Mouse (Mus musculus): Measurements from ENCODE around the gene Lgi1. TPM values are rescaled to one million over a fixed set of nuclear protein-coding genes. Genes with fewer than 3 reads are reported as not detected.

Lgi1 gene
- polyA plus RNA-seq, 1 experiment from 2014 or later: not detected

DNA sequence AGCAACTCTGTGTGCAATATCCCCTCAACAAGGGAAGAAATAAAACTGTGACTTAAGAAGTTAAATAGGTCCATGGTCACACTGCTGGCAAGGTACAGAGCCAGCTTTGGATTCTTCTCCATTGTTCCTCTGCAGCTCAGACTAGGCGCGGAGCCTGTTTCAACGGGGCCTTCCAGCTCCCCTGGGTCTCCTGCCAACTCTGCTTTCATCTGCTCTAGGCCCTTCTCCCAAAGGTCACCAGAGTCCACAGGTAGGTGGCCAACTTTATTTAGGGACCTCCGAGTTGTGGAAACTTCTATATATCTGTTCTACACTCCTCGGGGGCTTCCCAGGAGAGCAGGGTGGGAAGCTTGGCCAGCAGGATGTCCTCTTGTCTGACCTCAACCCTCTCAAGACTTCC is 3.0 kb upstream of the Lgi1 start:
- DNase-seq (ENCODE audit: low spot score): no peak

DNA sequence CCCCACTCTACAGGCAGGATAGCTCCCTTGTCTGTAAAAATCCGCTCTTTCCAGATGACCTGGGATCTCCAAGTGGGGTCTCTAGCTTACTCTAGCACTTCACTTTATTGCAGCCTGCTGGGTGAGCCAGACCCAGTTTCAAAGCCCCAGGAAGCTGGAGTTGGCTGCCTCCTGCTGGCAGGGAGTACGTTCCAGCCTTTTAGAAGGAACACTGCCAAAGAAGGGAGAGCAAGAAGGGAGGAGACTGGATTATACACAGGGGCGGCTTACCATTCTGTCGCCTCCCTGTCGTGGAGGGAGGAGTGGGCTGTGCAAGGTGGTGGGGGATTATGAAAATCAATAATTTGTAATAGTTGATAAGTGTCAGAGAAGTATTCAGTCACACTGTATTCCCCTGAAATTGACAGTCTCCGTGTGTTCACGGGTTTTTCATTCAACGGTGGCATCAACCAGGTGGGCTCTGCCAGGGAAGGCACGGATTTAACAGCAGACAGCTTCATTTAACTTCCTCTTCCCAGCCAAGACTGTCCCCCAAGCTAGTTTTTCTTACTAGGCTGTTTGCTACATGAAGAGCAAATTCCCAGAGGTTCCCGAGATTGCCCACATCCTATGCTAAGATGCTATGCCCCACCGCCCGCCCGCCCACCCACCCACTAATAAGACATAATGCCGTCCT is 369 bp upstream of the Lgi1 start:
- no peak for DNase-seq (ENCODE audit: low spot score)

DNA sequence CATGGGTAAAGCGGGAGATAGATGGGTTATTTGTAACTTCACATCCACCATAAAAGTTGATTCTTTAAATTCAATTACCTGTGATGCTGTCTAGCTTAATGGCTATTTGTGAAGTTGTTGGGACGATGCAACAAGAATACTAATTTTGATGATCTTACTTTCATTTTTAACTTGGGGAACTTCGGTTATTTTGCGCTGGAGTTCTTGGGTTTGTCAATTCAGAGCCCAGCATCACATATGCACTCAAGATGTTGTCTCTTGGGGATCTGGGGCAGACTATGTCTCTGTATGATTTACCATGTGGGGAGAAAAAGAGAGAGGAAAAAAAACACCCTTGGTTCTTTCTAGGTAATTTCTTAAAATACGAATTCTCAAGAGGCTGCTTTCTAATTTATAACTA is 1.4 kb downstream of the Lgi1 start:
- DNase-seq (ENCODE audit: low spot score): no peak

DNA sequence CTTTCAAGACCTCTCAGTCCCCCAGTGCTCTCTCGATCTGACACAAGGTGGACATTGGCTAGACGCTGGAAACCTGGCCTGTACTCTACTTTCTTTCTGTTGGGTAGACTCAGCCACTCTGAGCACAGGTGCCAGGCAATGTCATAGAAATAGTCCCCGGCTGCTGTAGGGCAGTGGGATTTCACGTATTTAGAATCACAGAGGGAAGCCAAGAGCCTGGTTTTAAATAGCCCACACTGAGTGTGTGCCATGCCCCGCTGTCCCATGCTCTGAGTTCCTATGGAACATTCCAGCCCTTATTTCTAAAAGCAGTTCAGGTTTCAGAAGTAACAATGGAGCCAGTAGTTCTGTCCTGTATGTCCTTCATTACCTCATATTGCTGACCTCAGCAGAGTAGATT is 3.1 kb downstream of the Lgi1 start:
- no peak for DNase-seq (ENCODE audit: low spot score)

DNA sequence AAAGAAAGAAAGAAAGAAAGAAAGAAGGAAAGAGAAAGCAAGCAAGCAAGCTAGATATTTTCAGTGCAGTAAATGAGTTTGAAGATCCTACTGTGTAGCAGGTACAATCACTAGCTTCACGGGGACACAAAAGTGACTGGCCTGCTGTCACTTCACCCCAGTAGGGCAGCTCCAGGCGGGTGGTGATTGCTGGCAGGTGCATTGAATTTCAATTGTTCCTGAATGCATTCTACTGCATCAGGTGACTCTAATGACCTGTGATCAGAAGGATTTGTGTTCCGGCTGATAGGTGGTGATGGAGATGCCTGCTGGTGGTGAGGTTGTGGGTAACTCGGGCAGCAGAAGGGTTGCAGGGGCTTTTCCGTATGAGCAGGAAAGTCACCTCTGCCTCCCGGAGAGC is 6.7 kb downstream of the Lgi1 start:
- no peak for DNase-seq (ENCODE audit: low spot score)

DNA sequence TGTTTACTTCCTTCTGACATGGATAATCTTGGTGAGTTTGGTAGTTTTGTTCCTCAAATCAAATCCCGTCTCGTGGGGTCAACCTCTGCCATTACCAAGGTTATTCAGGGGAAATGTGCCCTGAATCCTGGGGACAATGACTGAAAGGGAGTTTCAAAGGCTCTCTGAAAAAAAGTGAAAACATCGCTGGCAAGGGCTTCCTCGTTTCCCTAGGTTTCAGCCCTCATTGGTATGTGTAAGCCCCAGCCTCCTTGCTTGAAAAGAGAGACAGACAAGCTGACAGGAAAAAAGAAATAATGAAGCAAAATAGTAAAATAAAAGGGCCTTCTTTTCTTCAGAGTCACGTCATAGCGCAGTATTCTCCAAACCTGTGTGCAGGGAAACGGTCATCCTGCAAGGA is 9.5 kb downstream of the Lgi1 start:
- no peak for DNase-seq (ENCODE audit: low spot score)

DNA sequence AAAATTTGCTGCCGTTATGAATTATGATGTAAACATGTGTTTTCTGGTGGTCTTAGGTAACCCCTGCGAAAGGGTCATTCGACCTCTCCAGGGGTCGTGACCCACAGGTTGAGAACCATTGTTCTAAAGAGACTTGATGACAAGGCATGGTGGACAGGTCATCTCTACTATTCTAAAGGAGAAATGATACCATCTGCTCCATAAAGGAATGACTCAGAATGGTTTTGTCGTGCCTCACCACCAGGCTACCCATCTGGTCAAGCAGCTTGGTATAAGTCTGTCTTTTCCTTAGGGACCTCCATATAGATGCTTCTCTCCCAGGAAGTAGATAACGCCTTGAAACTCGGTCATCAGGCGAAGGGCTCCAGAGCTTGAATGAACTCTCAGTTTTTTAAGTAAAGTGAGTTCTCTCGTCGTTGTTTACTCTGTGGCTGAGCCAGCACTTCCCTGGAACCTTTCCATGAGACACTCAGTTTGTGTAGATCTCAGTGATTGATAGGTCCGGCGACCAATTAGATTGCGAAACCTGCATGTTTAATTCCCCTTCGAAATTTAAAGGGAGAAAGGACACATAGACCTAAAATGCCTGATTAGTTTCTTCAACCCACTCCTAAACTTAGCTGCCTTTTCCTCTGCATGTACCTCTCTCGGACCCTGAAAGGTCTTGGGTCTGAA is 10.5 kb downstream of the Lgi1 start:
- no peak for DNase-seq (ENCODE audit: low spot score)

DNA sequence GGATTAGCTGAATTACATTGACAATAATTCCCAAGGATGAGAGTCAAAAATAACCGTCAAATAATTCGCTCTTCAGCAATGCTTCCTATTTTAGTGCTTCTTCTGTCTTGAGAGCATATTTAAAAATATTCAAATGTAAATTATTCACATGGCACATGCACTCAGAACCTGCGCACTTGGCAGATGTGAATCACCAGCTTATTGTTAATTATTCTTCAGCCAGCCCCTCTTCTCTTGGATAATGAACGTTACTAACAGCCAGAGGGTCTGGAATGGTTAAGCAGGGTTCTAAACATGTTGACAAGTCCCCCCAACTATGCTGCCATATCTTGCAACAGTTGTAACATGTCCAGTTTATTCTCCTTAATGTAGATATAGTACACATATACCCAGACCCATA is 11.9 kb downstream of the Lgi1 start:
- DNase-seq (ENCODE audit: low spot score): no peak

DNA sequence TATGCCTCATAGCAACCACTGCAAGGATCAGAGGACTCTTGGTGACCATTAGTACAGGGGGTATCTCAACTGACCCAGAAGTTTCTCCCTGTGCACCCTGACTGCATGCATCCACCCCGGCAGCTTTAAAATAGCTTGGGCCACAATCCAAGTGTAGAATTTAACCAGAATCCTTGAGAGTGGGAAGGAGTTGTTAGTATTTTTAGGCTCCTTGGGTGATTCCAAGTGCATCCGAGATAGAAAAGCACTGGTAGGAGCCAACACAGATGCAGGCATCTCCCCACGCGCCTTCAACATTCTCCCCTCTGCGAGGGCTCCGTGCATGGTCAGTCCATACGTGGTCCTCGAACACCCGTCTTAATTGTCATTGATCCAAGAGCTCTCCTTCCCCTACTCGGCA is 15.9 kb downstream of the Lgi1 start:
- DNase-seq (ENCODE audit: low spot score): no peak

DNA sequence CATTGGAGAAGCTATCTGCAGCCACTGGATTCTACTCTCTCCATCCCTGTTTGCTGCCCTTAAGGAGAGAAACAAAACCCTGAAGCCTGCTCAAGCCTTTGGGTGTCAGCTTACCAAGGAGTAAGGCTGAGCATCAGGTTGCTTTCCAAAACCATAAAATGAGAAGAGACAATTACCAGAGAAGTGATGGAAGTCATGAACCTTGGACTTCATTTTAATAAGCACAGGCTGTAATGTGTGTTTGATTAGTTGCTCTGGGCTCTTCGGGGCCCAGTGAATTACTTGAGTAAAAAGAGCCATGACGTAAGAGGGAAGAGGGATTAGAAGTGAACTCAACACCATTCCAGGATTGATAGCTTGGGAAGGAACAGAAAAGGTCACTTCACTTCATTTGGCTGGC is 18.1 kb downstream of the Lgi1 start:
- DNase-seq (ENCODE audit: low spot score): no peak

DNA sequence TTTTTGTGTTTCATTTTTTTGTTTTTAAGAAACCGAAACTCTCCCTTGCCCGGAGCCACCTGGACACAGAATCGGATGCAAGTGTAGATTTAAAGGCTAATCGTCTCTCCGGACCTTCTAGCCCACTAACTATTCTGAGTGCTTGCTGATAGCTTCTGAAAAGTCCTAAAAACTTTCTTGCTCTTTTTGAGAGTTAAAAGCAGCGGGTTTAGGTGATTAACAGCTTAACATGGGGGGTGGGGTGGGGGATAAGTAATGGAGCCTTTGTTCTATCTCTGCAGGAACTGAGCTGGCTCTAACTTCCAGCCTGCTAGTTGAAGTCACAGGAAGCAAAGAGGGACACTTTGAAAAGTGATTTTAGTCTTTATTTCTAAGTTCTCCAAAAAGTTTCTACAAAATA is 24.2 kb downstream of the Lgi1 start:
- DNase-seq (ENCODE audit: low spot score): no peak

DNA sequence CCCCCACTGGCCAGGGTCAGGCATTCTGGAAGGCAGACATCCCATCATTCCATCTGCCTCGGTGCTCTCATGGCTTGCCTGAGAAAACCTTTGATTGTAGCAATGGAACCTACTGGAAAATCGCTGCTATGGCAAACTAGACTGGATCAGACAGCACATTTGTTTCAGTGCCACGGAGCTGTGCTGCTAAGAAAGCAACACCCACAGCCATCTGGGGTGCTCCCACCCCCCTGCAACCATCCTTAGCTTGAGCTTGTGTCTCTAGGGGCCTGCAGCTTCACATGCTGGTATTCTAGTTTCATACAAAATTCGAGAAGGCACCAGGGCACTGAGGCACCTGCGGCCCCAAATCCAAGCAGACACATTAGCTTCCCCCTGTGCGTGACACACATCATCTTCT is 27.1 kb downstream of the Lgi1 start:
- DNase-seq (ENCODE audit: low spot score): no peak

DNA sequence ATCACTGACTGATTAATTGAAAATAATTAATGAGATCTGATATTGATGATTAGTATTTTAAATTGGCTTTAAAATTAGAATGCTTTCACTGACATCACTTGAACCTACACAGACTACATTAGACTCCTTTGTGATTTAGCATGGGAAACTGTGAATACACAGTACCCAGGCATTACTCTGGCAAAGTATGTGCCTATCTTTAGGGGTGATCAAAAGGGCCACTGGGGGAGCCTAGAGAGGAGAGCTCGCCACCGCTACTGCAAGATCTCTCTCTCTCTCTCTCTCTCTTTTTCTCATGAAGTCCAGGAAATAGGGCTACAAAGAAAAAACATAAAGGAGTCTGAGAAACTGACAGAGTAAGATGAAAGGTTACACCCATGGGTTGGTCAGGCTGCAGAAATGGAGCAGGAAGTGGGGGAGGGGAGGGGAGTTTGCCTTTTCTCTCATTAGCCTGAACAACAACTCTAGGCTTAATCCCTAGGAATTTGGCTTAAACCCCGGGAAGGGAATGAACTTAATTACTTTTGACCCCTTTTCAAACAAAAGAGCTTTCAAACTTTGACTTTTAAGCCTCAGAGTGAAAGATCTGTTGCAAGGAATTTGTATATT is 33.8 kb downstream of the Lgi1 start:
- DNase-seq (ENCODE audit: low spot score): peak; percentile 37

DNA sequence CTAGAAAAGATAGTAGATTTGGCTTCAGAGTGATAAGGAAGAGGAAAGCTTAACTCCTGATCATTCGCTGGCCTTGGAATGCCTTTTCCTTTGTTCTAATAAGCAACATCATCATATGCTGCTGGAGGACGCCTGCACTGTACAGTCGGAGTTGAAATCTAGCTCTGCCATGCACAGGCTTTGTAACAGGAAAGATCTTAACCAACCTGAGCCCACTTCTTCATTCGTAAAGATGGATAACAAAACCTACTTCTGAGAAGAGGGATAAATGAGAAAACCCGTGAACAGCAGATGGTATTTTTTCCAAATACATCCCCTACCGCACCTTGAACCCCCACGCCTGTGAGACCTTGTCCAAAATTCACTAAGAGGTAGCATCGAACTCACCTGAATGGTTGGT is 43.8 kb downstream of the Lgi1 start:
- no peak for DNase-seq (ENCODE audit: low spot score)

DNA sequence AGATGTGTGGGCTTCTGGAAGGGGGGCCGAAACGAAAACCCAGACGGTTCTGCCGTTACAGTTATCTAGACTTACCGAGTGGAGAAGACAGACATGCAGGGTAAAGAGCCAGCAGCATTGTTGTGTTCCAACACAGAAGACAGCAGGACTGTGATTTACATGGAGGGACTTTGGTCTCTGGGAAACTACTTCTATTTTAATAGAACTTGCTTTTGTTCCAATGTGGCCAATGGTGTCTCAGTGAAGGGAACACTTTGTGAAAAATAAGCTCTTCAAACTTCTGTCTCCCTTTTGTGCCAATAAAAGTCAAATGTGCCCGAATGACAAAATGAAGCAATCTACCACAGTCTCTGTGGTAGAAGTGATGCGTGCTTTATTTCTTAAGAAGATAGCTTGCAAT is 50.8 kb downstream of the Lgi1 start:
- no peak for DNase-seq (ENCODE audit: low spot score)

DNA sequence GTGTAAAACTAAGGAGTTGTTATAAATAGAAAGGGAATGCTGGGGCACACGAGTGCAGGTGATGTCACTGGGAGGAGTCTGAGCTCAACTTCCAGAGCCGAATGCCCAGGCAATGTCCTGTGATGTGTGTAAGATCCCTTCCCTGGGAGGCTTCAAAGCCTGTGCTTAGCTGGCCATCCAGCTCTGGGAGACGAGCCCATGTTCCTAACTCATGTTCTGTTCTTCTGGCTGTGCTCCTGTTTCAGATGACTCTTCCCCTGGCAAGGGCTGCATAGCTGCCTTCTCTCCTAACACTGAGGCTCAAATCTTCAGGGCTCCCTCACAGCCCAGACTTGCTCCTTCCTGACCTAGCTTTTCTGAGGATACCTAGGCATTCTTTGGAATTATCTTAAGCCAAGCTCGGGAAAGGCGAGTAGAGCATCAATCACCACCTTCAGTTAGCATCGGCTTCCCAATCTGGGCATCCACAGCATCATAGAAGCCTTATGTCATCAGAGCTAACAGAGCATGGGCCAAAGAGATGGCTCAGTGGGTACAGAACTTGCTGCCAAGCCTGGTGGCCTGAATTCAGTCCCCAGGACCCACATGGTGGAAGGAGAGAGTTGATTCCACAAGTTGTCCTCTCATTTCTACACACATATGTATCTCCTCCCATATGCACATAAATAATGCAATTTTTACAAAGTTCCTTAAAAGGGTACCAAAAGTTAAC is 52.4 kb downstream of the Lgi1 start:
- DNase-seq (ENCODE audit: low spot score): no peak

DNA sequence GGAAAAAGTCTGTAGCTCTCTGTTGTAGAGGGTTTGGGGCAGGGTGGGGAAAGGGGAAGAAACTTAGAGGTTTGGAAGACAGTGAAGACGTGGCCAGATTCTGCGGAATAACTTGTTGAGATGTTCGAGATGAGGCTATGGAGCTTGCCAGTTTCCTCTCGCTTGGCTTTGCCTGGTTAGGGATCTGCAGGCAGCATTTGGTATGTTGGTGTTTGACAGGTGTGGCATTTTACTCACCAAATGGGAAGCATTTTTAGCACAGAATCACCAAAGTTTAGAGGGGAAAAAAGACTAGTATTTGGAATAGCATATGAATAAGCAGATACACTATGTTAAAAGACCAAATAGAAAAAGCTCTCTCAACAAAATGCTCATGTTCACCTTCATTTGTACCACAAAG is 54.0 kb downstream of the Lgi1 start:
- DNase-seq (ENCODE audit: low spot score): no peak

DNA sequence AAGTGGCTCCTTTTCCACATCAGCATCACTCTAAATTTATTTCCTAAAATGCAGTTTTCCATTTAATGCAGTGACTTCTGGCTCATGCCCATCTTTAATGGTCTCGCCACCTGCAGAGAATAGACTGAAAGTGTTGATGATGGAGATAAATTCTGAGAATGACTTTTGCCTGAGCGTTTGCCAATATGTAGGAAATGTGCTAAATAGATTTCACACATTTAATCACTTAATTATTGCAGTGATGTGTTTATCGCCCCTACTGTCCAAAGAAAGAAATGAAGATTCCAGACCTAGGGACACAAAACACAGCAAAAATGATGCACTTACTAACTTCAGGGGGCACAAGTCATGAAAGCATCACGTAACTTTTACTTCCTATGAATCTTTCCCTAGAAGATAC is 54.8 kb downstream of the Lgi1 start:
- no peak for DNase-seq (ENCODE audit: low spot score)

DNA sequence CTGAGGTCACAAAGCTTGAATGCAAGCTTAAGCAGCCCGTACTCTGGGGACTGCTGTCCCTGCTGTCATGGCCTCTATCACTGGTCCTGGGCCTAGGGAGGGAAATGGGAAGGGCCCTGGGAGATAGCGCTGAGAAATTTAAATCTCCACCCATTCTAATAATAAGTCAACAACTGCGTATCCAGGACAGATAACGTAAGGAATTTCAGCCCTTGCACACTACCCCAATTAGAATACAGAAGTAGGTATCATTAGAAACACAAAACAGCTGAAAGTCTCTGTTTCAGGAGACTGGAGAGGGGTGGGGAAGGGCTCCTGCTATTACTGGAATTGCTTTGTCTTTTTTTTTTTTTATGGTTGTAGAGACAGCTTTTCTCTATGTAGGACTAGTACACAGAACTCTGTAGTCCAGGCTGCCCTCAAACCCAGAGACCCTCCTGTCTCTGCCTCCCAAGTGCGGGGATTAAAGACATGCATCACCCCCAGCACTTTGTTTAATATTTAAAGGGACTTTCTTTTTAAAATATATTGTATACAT is 56.4 kb downstream of the Lgi1 start:
- DNase-seq (ENCODE audit: low spot score): no peak

DNA sequence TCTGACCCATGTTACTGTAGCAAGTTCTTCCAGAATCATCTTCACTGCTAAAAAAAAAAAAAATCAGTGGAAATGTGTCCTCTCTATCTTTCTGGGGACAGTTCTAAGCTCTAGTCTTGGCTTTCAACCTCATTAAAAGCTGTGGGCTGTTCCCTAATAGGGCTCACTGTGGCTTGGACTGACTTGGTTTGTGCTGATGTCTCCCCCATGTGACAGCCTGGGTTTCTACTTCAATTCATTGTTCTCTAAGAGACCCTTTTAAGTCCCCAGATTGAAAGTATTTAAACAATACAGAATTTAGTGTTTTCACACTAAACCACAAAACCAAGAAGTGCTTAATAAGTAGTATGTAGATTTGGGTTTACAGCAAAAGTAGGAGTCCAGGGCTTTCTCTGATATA is 59.4 kb downstream of the Lgi1 start:
- no peak for DNase-seq (ENCODE audit: low spot score)

DNA sequence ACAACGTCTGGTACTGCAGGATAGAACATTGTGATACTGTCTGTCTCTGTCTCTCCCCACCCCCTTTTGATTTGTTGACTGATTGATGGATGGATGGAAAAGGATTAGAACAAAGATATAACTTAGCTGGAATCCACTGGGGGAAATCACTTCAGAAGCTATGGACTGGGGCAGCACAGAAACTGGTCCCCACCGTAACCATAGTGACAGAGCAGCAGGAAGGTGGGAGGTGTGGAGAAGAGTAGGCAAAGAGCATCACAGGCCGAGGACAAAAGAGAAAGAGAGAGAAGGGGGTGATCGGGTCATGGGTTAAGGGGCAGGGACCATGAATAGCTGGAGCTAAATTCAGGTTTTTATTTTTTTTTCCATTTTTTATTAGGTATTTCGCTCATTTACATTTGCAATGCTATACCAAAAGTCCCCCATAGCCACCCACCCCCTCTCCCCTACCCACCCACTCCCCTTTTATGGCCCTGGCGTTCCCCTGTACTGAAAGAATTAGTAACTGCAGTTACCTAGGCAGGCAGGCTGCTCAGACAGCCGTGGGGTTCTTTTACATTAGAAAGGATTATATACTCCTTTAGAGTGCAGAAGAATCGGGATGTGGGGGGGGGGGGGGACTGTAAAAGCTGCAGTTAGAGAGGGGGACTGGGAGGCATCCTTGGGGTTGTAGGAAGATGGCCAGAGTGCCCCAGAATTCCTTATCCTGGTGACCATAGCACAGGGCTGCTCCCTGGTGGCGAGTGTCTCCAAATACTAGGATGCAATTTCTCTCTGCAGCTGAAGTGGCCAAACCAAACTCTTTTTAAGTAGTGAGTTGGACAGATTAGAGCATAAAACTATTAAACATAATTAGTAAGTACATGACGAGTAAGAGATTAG is 60.1 kb downstream of the Lgi1 start:
- no peak for DNase-seq (ENCODE audit: low spot score)

All from thymus, postnatal 0 days (tissue).